Mouse (Mus musculus) neural tube, embryonic 14.5 days (tissue): ENCODE data around the gene Sgo1. TPM values are rescaled to one million over a fixed set of nuclear protein-coding genes. Genes with fewer than 3 reads are reported as not detected.
"Not testable (repeated sequence)": the region's sequence is repeated elsewhere in the genome, so short reads cannot be mapped to it uniquely, and the experiment has no call there.

Experiments
- ATAC-seq: fragments of 200-750 bp; cut with Nextera tagmentation; 2 replicates; pipeline ENCODE4 v1.8.0; 2017; ENCODE audit warnings: low read depth, mild to moderate bottlenecking, moderate TSS enrichment, moderate library complexity
- H3K27ac ChIP-seq: fragments of 300-500 bp; sonication (generic); 2 replicates; pipeline ENCODE4 v1.5.1; 2014; ENCODE audit warnings: low read depth, mild to moderate bottlenecking, control low read depth, low read length, moderate library complexity, mixed read lengths
- H3K27me3 ChIP-seq: fragments of 300-500 bp; sonication (generic); 2 replicates; pipeline ENCODE4 v1.6.1; 2014; ENCODE audit warnings: low read length; ENCODE audit not compliant: control insufficient read depth, insufficient read depth
- H3K36me3 ChIP-seq: fragments of 300-500 bp; sonication (generic); 2 replicates; pipeline ENCODE4 v1.6.1; 2014; ENCODE audit warnings: low read length, mixed read lengths; ENCODE audit not compliant: control insufficient read depth, insufficient read depth
- H3K4me1 ChIP-seq: fragments of 300-500 bp; sonication (generic); 2 replicates; pipeline ENCODE4 v1.6.1; 2014; ENCODE audit warnings: low read length; ENCODE audit not compliant: control insufficient read depth, insufficient read depth
- H3K4me2 ChIP-seq: fragments of 300-500 bp; sonication (generic); 2 replicates; pipeline ENCODE4 v1.6.1; 2014; ENCODE audit warnings: mild to moderate bottlenecking, low read depth, low read length, control low read depth
- H3K4me3 ChIP-seq: fragments of 300-500 bp; sonication (generic); 2 replicates; pipeline ENCODE4 v1.5.1; 2014; ENCODE audit warnings: low read depth, low read length, control low read depth, mixed read lengths
- H3K9ac ChIP-seq: fragments of 300-500 bp; sonication (generic); replicated peaks from 2 replicates; pipeline ENCODE4 v1.6.1; 2014; ENCODE audit warnings: low read depth, mild to moderate bottlenecking, control low read depth, low read length, mixed read lengths
- H3K9me3 ChIP-seq: fragments of 300-500 bp; sonication (generic); 2 replicates; pipeline ENCODE4 v1.6.1; 2016; ENCODE audit warnings: low read length; ENCODE audit not compliant: control insufficient read depth
- WGBS: fragments of 180-500 bp; shearing (Covaris S2); extraction: QIAGEN DNeasy Blood & Tissue Kit; methylation state at CpG from one replicate; pipeline ENCODE4 v1.1.7; 2014; 5-methylcytosine and 5-hydroxymethylcytosine counted together
- polyA plus RNA-seq: library from polyadenylated mRNA; unstranded; fragments of >200 nt; fragmentation: Nextera tagmentation; extraction: Ambion mirVana; gene quantifications from 2 replicates; pipeline ENCODE4 v1.2.1, GENCODE M21; 2014

Gene Sgo1
- polyA plus RNA-seq, 1 experiment from 2014 or later = 3.2 TPM

DNA sequence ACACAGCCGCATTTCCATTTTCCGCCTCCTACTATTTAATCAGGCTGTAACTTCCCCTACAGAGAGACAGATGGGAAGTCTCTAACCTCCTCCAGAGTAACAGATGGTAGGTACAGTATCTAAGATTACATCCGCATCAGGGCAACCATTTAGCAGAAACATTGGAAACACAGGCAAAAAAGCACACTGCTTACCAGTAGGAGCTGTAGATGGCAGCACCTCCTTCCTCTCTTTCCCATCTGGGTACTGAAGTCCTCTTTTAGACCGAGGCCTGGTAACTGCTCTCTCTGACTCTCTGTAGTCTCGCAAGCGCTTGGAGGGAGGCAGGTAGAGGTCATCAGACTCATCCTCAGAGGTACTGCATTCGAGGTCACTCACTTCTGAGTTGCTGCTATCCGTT, 10.4 kb downstream of the Sgo1 start:
- H3K27ac ChIP-seq = no peak overlapping the region
- H3K36me3 ChIP-seq = no peaks in the 10 kb centered on the region
- H3K27me3 ChIP-seq = no peaks in the 10 kb centered on the region

DNA sequence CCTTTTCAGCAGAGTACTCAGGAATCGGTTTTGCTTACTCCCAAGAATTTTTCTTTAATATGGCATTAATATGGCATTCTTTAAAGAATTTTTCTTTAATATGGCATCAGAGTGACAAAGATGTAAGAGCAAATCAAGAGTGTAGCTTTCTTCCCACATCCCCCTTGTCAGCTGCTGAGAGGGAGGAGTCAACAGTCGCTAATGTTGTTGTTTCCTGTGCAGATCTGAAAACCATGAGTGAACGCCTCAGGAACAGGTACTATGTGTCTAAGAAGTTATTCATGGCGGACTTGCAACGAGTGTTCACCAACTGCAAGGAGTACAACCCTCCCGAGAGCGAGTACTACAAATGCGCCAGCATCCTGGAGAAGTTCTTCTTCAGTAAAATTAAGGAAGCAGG, 18.7 kb downstream of the Sgo1 start:
- no peaks in the 10 kb centered on the region for H3K36me3 ChIP-seq
- no peak overlapping the region for H3K27ac ChIP-seq
- ATAC-seq = no peak
- no peaks in the 10 kb centered on the region for H3K4me1 ChIP-seq
- 94% methylated on average over 8 of the region's 8 CpGs for WGBS
- H3K9ac ChIP-seq = no peak overlapping the region
- H3K9me3 ChIP-seq = no peaks in the 10 kb centered on the region
- no peaks in the 10 kb centered on the region for H3K27me3 ChIP-seq
- no peak overlapping the region for H3K4me3 ChIP-seq
- no peak overlapping the region for H3K4me2 ChIP-seq

More for the DNA sequence above, 10.4 kb downstream of the Sgo1 start:
- Histone ChIP-seq H3K4me1 (no peaks in the 10 kb centered on the region), H3K9me3 (no peaks in the 10 kb centered on the region), H3K9ac (no peak overlapping the region), H3K4me3 (no peak overlapping the region), H3K4me2 (no peak overlapping the region)
- peak; percentile 85 for ATAC-seq
- 76% methylated on average over 8 of the region's 8 CpGs for WGBS

DNA sequence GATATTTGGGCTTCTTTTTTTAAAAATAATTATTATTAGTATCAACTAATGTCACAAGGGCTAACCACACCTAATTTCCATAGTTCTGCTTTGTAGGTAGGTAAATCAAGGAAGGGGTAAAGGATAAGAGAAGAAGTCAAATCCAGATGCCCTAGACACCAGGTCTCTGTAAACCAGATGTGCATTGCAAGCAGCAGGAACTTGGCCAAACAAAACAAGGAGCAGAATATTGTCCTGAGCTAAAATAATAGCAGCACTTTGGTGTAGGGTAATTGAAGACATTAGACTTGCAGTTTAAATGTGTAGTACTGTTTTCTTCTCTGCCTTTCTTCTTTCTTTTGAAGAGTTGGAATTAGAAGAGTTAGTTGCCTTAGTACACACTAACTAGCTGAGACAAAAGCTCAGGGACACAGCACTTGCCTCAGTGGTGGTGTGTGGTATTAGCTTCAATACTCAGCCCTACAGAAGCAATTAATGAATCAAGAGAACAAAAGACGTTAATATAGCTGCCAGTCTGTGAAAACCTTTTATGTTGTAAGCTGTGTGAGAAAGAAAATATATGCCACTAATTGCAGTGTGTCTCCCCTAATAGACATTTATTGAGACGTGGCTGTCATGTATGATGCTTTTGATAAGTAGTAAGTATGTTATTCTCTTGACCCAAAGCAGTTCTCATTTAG, 24.3 kb downstream of the Sgo1 start:
- WGBS = 59% methylated on average over 2 of the region's 2 CpGs
- 0 out of 2 replicates have a peak, but pooled peaks cover 4% of the 10 kb centered on the region for H3K36me3 ChIP-seq

DNA sequence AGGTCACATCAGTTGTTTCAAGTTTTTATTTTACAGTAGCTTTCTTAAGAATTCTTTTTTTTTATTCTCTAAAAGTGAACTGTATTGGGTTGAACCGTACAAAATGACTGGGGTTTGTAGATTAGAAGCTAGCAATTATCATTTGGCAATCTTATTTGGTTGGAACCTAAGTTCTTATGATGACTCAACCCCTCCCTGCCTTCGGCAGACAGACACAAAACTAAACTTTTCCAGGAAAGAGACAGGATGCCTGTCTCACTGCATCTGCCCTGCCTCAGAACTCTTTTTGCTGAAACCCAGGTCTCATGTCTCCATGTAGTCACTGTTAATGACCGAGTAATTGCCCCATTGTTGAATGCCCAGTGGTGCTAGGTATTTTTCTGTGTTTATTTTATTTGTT, 24.9 kb downstream of the Sgo1 start:
- H3K9ac ChIP-seq = no peak overlapping the region
- no peaks in the 10 kb centered on the region for H3K4me1 ChIP-seq
- H3K36me3 ChIP-seq = 0 out of 2 replicates have a peak, but pooled peaks cover 4% of the 10 kb centered on the region
- no peaks in the 10 kb centered on the region for H3K9me3 ChIP-seq
- no peak overlapping the region for H3K27ac ChIP-seq
- no peak for ATAC-seq
- WGBS = 90% methylated on average over 3 of the region's 3 CpGs
- no peak overlapping the region for H3K4me2 ChIP-seq
- no peak overlapping the region for H3K4me3 ChIP-seq
- no peaks in the 10 kb centered on the region for H3K27me3 ChIP-seq

More for the DNA sequence above, 24.3 kb downstream of the Sgo1 start:
- Histone ChIP-seq H3K4me2 (no peak overlapping the region), H3K9ac (no peak overlapping the region), H3K27ac (no peak overlapping the region), H3K4me1 (no peaks in the 10 kb centered on the region), H3K27me3 (no peaks in the 10 kb centered on the region), H3K9me3 (no peaks in the 10 kb centered on the region), H3K4me3 (no peak overlapping the region)
- no peak for ATAC-seq

DNA sequence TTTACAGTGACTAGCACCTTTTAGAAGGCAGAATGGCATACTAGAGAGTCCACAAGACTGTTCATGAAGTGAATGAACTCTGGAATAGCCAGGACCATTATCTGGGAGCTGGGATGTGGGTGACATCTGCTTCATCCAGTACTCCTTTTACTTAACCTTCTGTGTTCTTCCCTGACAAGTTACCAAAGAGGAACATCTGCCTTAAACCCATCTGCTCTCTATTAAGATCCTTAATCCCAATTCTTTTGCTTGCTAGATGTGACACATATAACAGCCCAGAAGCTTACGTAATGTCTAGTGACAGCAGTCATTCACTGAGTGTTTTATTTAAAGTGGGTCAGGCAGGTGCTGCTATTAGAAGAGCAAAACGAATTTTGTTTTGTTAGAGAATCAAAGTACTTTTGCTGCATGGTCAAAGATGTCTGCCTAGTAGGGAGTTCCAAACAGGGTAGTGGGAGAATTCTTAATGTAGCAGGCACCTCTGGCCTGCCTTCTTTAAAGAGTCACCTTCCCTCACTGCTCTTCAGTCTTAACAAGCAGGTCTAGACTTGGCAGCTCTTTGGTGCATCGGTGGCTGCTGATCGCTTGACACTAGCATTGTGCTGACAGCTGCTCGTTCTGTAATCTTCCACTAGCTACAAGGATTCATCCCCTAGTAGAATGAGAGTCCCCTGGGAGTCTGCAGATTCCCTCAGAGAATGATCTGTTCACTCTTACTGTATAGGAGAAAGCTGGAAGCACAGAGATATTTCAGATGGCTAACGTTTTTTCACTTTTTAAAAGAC, 27.9 kb downstream of the Sgo1 start:
- ATAC-seq = no peak
- WGBS = 73% methylated on average over 6 of the region's 6 CpGs
- Histone ChIP-seq H3K27me3 (no peaks in the 10 kb centered on the region), H3K4me3 (no peak overlapping the region), H3K4me1 (no peaks in the 10 kb centered on the region), H3K9ac (no peak overlapping the region), H3K9me3 (no peaks in the 10 kb centered on the region), H3K4me2 (no peak overlapping the region), H3K36me3 (peaks cover 10% of the 10 kb centered on the region; the same call in 1 of the 2 replicates), H3K27ac (no peak overlapping the region)

DNA sequence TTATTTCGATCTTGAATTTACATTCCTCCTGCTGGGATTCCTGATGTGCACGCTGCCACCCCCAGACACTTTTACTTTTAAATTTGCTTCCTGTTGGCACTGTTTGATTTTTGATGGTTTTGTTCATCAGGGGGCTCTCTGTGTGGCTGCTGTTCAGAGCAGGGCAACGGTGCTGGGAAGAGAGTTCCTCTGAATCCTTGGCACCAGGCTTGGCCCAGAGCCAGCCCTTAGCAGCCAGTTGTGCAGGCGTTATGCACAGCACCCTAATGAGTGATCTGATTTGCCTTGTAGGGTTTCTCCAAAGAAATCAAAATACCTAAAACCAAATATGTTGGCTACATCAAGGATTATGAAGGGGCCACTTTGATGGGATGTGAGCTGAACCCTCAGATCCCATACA, 29.4 kb downstream of the Sgo1 start:
- H3K9me3 ChIP-seq = no peaks in the 10 kb centered on the region
- peak; percentile 80; the same call in 1 of the 2 replicates for ATAC-seq
- no peak overlapping the region for H3K9ac ChIP-seq
- no peaks in the 10 kb centered on the region for H3K27me3 ChIP-seq
- no peak overlapping the region for H3K27ac ChIP-seq
- H3K4me1 ChIP-seq = no peaks in the 10 kb centered on the region
- WGBS = 42% methylated on average over 4 of the region's 4 CpGs
- peaks cover 11% of the 10 kb centered on the region; the same call in 1 of the 2 replicates for H3K36me3 ChIP-seq
- no peak overlapping the region for H3K4me3 ChIP-seq
- H3K4me2 ChIP-seq = no peak overlapping the region

DNA sequence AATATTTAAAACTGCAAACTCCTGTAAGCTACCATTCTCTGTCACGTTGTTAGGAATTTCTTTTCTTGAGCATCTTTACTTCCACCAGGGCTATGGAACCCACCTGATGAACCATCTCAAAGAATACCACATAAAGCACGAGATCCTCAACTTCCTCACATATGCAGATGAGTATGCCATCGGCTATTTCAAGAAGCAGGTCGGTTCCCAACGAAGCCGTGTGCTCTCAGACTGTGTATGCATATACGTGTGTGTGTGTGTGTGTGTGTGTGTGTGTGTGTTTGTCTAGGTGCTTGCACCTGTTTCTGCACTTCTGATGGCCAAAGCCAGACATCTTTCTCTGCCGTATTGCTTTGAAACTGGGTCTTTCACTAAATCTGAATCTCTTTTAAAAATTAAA, 29.9 kb downstream of the Sgo1 start:
- H3K27me3 ChIP-seq = no peaks in the 10 kb centered on the region
- 86% methylated on average over 8 of the region's 8 CpGs for WGBS
- H3K36me3 ChIP-seq = peaks cover 16% of the 10 kb centered on the region; the same call in 1 of the 2 replicates

DNA sequence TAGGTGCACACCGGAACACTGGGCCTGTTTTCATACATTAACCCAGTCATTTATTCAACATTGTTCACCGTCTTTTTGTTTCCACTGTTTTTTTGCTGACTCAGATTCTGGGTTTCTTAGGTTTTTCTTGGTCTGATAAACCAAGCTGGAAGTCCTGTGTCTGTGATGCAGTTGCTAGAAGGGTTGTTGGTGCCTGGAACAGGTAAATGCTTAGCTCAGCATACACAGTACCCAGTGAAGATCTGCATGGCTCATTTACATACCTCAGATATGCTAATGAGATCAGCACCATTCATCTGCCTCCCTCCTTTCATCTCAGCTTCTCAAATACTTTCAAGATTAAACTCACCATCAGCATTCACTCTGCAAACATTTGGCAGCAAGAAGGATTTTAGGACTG, 30.5 kb downstream of the Sgo1 start:
- Histone ChIP-seq H3K9me3 (no peaks in the 10 kb centered on the region), H3K27ac (no peak overlapping the region), H3K4me2 (no peak overlapping the region), H3K9ac (no peak overlapping the region), H3K36me3 (peaks cover 17% of the 10 kb centered on the region; the same call in 1 of the 2 replicates), H3K27me3 (no peaks in the 10 kb centered on the region), H3K4me1 (no peaks in the 10 kb centered on the region), H3K4me3 (no peak overlapping the region)
- ATAC-seq = no peak
- 87% methylated on average over 2 of the region's 2 CpGs for WGBS

More for the DNA sequence above, 29.9 kb downstream of the Sgo1 start:
- no peak for ATAC-seq
- Histone ChIP-seq H3K9me3 (no peaks in the 10 kb centered on the region), H3K4me1 (no peaks in the 10 kb centered on the region), H3K9ac (no peak overlapping the region), H3K4me2 (no peak overlapping the region), H3K27ac (no peak overlapping the region), H3K4me3 (no peak overlapping the region)

DNA sequence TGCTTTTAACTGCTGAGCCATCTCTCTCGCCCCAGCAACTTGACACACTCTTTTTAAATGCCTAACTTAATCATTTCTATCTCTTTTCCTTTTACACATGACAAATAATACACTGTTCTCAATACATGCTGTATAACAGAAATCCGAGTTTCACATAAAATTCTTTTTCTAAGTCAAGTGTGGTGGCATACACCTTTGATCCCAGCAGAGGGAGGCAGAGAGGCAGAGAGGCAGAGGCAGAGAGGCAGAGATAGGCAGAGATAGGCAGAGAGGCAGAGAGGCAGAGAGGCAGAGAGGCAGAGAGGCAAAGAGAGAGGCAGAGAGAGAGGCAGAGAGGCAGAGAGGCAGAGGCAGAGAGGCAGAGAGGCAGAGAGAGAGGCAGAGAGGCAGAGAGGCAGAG, 31.7 kb downstream of the Sgo1 start:
- not testable (repeated sequence) for H3K4me1 ChIP-seq, H3K9ac ChIP-seq, H3K9me3 ChIP-seq, H3K27me3 ChIP-seq, ATAC-seq, H3K4me2 ChIP-seq, H3K4me3 ChIP-seq, H3K27ac ChIP-seq
- 85% methylated on average over 2 of the region's 2 CpGs for whole genome bisulfite sequencing
- H3K36me3 ChIP-seq = peaks cover 17% of the 10 kb centered on the region; the same call in 1 of the 2 replicates
